Mouse (Mus musculus): ENCODE measurements at regions not wholly inside any gene's neighbourhood (a gene's known extent, or its start where the extent isn't known, plus 50 kb on each side); places are given as distances from the start of the nearest gene placed in this dataset.

DNA sequence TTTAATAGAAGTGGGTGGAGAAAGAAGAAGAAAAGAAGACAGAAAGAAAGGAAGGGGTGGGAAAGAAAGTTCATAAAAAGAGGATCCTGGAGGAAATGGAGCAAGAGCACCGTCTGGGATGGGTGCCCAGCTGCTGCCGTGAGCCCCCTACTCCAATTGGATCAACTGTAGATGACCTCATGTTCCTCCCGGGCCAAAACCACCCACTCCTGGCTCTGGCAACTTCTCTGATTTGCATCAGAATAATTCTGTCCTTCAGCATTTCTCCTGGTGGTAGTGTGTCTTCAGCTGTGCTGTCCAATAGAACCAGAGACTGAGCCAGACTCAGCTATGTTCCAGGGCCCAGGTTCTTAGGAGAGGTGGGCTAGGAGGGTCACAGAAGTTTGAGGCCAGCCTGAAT, 212.6 kb downstream of the Satb1 start:
- ATAC-seq (ENCODE audit: low FRiP score, low TSS enrichment) (no peak), DNase-seq (ENCODE audit: low spot score) (no peak)
- no peaks in the 10 kb centered on the region for H3K9me3 ChIP-seq (ENCODE audit: control insufficient read depth, low read length)
- no peak overlapping the region for H3K4me3 ChIP-seq (ENCODE audit: low read depth, low read length)
- no peaks in the 10 kb centered on the region for H3K4me1 ChIP-seq (replicated peaks; ENCODE audit: control insufficient read depth, insufficient read depth)
- WGBS: 46% methylated on average over 3 of the region's 3 CpGs
- no peaks in the 10 kb centered on the region for H3K36me3 ChIP-seq (ENCODE audit: control insufficient read depth, insufficient read depth, low read length)
- no peak for TF ChIP-seq EP300 (optimal IDR thresholded peaks at IDR 0.05)
- TF ChIP-seq CTCF (IDR thresholded peaks at IDR 0.05; ENCODE audit: low read depth): no peak
- H3K9ac ChIP-seq (ENCODE audit: low read length): no peak overlapping the region
- no peak overlapping the region for H3K27ac ChIP-seq (replicated peaks)
- H3K27me3 ChIP-seq (ENCODE audit: control insufficient read depth, insufficient read depth, low read length): no peaks in the 10 kb centered on the region
- H3K4me2 ChIP-seq (replicated peaks; ENCODE audit: low read depth): no peak overlapping the region

DNA sequence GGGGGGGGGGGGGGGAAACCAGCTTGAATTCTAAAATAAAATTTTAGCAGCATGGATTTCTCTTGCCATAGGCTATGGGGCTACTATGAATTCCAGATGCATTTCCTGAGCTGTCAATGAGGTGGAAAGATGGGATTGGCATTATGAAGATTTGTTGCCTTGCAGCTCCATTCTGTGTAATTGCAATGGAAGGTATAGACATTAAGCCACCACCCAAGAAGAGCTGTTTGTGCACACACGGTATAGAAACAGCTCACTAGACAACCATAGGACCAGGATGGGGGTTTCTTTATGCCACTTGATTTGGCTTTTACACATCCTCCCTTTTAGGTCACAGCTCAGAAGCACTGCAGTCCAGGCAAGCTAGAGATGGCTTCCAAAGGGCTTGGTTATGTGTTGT, 247.8 kb downstream of the Satb1 start:
- no peak overlapping the region for H3K9ac ChIP-seq (ENCODE audit: low read length)
- H3K9me3 ChIP-seq (ENCODE audit: control insufficient read depth, low read length): no peaks in the 10 kb centered on the region
- no peaks in the 10 kb centered on the region for H3K36me3 ChIP-seq (ENCODE audit: control insufficient read depth, insufficient read depth, low read length)
- H3K4me1 ChIP-seq (replicated peaks; ENCODE audit: control insufficient read depth, insufficient read depth): no peaks in the 10 kb centered on the region
- H3K4me2 ChIP-seq (replicated peaks; ENCODE audit: low read depth): no peak overlapping the region
- WGBS: 78% methylated on average over 1 of the region's 1 CpGs
- no peak for TF ChIP-seq EP300 (optimal IDR thresholded peaks at IDR 0.05)
- no peak for TF ChIP-seq CTCF (IDR thresholded peaks at IDR 0.05; ENCODE audit: low read depth)
- H3K27me3 ChIP-seq (ENCODE audit: control insufficient read depth, insufficient read depth, low read length): no peaks in the 10 kb centered on the region
- DNase-seq (ENCODE audit: low spot score) (no peak), ATAC-seq (ENCODE audit: low FRiP score, low TSS enrichment) (no peak)
- H3K4me3 ChIP-seq (ENCODE audit: low read depth, low read length): no peak overlapping the region
- H3K27ac ChIP-seq (replicated peaks): no peak overlapping the region

DNA sequence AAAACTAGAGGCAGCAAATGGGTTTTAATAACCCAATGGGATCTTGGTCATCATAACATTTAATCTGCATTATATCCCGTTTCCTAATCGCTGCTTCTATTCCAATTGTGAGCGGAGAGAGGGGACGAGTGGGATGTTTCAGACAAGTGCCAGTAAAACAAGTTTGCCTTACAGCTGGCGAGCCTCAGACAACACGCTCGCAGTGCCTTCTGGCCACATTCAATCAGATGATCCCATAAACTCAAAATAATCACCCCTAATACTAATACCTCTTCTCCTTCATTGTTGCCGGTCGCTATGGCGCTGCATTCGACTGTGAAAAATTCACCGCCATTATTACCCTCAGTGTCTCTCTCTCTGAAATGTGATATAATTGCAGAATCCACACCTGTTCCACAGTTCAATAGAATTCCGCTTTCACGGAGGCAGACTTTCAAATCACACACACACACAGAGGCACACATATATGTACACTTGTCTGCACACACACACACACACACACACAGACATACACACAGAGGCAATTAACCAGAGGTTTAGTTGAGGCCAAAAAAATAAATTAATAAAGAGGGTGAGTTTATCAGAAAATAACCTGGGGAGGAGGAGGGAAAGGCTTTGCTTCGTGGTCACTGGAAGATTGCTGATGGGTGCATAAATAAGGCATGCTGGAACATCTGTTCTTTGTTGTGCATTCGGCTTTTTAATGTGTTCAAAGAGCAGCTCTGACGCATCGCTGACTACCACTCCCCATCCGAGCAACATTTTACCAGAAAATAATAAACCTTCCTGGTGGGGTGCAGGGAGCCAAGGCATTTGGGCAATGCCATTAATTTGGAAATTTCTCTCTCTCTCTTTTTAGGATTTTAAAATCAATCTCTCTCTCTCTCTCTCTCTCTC, 248.9 kb downstream of the Satb1 start:
- Histone ChIP-seq H3K9ac (ENCODE audit: low read length) (no peak overlapping the region), H3K4me2 (replicated peaks; ENCODE audit: low read depth) (no peak overlapping the region), H3K9me3 (ENCODE audit: control insufficient read depth, low read length) (no peaks in the 10 kb centered on the region), H3K4me3 (ENCODE audit: low read depth, low read length) (no peak overlapping the region), H3K36me3 (ENCODE audit: control insufficient read depth, insufficient read depth, low read length) (no peaks in the 10 kb centered on the region), H3K4me1 (replicated peaks; ENCODE audit: control insufficient read depth, insufficient read depth) (no peaks in the 10 kb centered on the region), H3K27me3 (ENCODE audit: control insufficient read depth, insufficient read depth, low read length) (no peaks in the 10 kb centered on the region), H3K27ac (replicated peaks) (no peak overlapping the region)
- TF ChIP-seq EP300 (optimal IDR thresholded peaks at IDR 0.05) (no peak), CTCF (IDR thresholded peaks at IDR 0.05; ENCODE audit: low read depth) (no peak)
- DNase-seq (ENCODE audit: low spot score): no peak
- 68% methylated on average over 19 of the region's 19 CpGs for WGBS
- ATAC-seq (ENCODE audit: low FRiP score, low TSS enrichment): no peak

DNA sequence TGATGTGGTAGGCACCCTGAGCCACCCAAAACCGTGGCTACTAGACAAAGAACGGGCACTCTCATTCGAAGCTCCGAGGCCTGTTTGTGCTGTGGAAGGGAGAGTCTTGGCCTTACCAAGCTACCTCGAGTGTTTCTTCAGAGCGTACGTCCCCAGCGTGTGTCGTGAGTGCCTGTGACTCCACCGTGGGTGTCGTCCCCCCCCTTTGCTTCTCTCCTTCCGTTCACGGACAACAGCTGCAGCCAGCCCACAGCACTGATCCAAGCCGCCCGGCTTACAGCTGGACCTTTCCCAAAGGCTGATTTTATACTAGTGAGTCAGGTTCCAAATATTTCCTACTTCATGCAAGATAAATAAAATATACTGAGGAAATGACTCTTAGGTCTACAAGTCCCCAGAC, 249.8 kb downstream of the Satb1 start:
- H3K4me2 ChIP-seq (replicated peaks; ENCODE audit: low read depth): no peak overlapping the region
- DNase-seq (ENCODE audit: low spot score): peak; percentile 21
- H3K4me3 ChIP-seq (ENCODE audit: low read depth, low read length): no peak overlapping the region
- ATAC-seq (ENCODE audit: low FRiP score, low TSS enrichment): peak; percentile 64; the same call in 1 of the 2 replicates
- H3K9me3 ChIP-seq (ENCODE audit: control insufficient read depth, low read length): no peaks in the 10 kb centered on the region
- H3K27ac ChIP-seq (replicated peaks): no peak overlapping the region
- TF ChIP-seq CTCF (IDR thresholded peaks at IDR 0.05; ENCODE audit: low read depth) (no peak), EP300 (optimal IDR thresholded peaks at IDR 0.05) (no peak)
- WGBS: 60% methylated on average over 15 of the region's 15 CpGs
- no peaks in the 10 kb centered on the region for H3K36me3 ChIP-seq (ENCODE audit: control insufficient read depth, insufficient read depth, low read length)
- H3K4me1 ChIP-seq (replicated peaks; ENCODE audit: control insufficient read depth, insufficient read depth): no peaks in the 10 kb centered on the region
- H3K9ac ChIP-seq (ENCODE audit: low read length): no peak overlapping the region
- H3K27me3 ChIP-seq (ENCODE audit: control insufficient read depth, insufficient read depth, low read length): no peaks in the 10 kb centered on the region

DNA sequence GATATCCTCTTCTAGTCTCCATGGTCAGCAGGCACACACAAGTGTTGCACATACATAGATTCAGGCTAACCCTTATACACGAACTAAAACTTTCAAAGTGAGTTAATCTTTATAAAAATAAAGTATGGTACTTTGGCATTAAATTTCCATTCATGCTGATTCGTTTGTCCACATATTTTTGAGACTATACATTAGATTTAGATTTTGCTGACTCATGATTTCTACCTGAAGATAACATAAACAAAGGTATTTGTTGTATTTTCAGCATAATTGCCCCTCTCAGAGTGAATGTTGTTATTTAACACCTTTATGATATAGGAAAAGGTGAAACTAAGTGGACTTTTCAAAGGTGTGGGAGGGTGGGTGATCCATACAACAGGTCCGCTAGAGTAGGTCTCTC, 277.2 kb downstream of the Satb1 start:
- Histone ChIP-seq H3K4me3 (ENCODE audit: low read depth, low read length) (no peak overlapping the region), H3K27ac (replicated peaks) (no peak overlapping the region), H3K4me1 (replicated peaks; ENCODE audit: control insufficient read depth, insufficient read depth) (no peaks in the 10 kb centered on the region), H3K27me3 (ENCODE audit: control insufficient read depth, insufficient read depth, low read length) (no peaks in the 10 kb centered on the region), H3K4me2 (replicated peaks; ENCODE audit: low read depth) (no peak overlapping the region), H3K9me3 (ENCODE audit: control insufficient read depth, low read length) (no peaks in the 10 kb centered on the region), H3K9ac (ENCODE audit: low read length) (no peak overlapping the region), H3K36me3 (ENCODE audit: control insufficient read depth, insufficient read depth, low read length) (no peaks in the 10 kb centered on the region)
- ATAC-seq (ENCODE audit: low FRiP score, low TSS enrichment): no peak
- 72% methylated on average over 3 of the region's 3 CpGs for whole genome bisulfite sequencing
- no peak for DNase-seq (ENCODE audit: low spot score)
- no peak for TF ChIP-seq CTCF (IDR thresholded peaks at IDR 0.05; ENCODE audit: low read depth)
- no peak for TF ChIP-seq EP300 (optimal IDR thresholded peaks at IDR 0.05)

DNA sequence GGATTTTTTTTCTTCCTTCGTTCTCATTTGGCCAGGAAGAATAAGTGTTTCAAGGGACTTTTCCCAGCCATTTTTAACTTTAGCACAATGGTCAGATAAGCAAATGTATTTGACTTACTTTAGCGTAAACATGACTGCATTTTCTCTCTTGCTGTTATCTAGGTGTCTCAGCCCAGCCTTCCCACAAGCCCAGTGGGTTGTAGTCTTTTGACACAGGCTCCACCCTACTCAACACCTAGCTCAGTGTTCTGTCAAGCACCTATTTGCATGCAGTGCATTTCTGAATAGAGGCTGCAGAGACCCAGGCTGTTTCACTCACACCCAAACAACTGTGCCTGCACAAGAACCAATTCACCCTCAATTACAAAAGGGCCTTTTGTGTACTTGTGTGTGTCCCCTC, 278.6 kb downstream of the Satb1 start:
- Histone ChIP-seq H3K9me3 (ENCODE audit: control insufficient read depth, low read length) (no peaks in the 10 kb centered on the region), H3K9ac (ENCODE audit: low read length) (no peak overlapping the region), H3K4me2 (replicated peaks; ENCODE audit: low read depth) (no peak overlapping the region), H3K36me3 (ENCODE audit: control insufficient read depth, insufficient read depth, low read length) (no peaks in the 10 kb centered on the region), H3K4me3 (ENCODE audit: low read depth, low read length) (no peak overlapping the region), H3K4me1 (replicated peaks; ENCODE audit: control insufficient read depth, insufficient read depth) (no peaks in the 10 kb centered on the region), H3K27ac (replicated peaks) (no peak overlapping the region), H3K27me3 (ENCODE audit: control insufficient read depth, insufficient read depth, low read length) (no peaks in the 10 kb centered on the region)
- ATAC-seq (ENCODE audit: low FRiP score, low TSS enrichment): no peak
- DNase-seq (ENCODE audit: low spot score): no peak
- TF ChIP-seq CTCF (IDR thresholded peaks at IDR 0.05; ENCODE audit: low read depth) (no peak), EP300 (optimal IDR thresholded peaks at IDR 0.05) (no peak)
- 63% methylated on average over 2 of the region's 2 CpGs for WGBS
